Mouse (Mus musculus) ES-Bruce4 (cell line): Measurements from ENCODE around the gene Ahcyl1. TPM values are rescaled to one million over a fixed set of nuclear protein-coding genes. Genes with fewer than 3 reads are reported as not detected.

Experiments used
- H3K27ac ChIP-seq: 2 replicates; pipeline ENCODE4 v1.5.1; 2012; ENCODE audit warnings: low read length, inconsistent platforms; ENCODE audit not compliant: insufficient read depth
- H3K27me3 ChIP-seq: 2 replicates; pipeline ENCODE4 v1.6.1; 2012; ENCODE audit warnings: mild to moderate bottlenecking, low read length, inconsistent platforms; ENCODE audit not compliant: control insufficient read depth, poor library complexity, insufficient read depth, severe bottlenecking
- H3K36me3 ChIP-seq: 2 replicates; pipeline ENCODE4 v1.6.1; 2012; ENCODE audit warnings: inconsistent platforms, mild to moderate bottlenecking, low read length, moderate library complexity; ENCODE audit not compliant: control insufficient read depth, poor library complexity, insufficient read depth, severe bottlenecking
- H3K4me1 ChIP-seq: one replicate; pipeline ENCODE4 v1.8.1; 2011; ENCODE audit warnings: low read length; ENCODE audit not compliant: control insufficient read depth, insufficient read depth
- H3K4me3 ChIP-seq: 2 replicates; pipeline ENCODE4 v1.5.1; 2011; ENCODE audit warnings: low read depth, mild to moderate bottlenecking, low read length
- H3K9ac ChIP-seq: 2 replicates; pipeline ENCODE4 v1.6.1; 2012; ENCODE audit warnings: low read depth, mild to moderate bottlenecking, inconsistent platforms; ENCODE audit not compliant: poor library complexity, severe bottlenecking
- H3K9me3 ChIP-seq: replicated peaks from 2 replicates; pipeline ENCODE4 v1.6.1; 2012; ENCODE audit warnings: mild to moderate bottlenecking, low read length, inconsistent platforms; ENCODE audit not compliant: control insufficient read depth, poor library complexity, insufficient read depth, severe bottlenecking
- CTCF ChIP-seq: IDR thresholded peaks from one replicate; pipeline ENCODE4 v1.8.1; 2011; ENCODE audit warnings: low read depth, low read length
- EP300 ChIP-seq: IDR thresholded peaks from 2 replicates; pipeline ENCODE4 v1.6.1; 2011; ENCODE audit warnings: low read depth, low read length; ENCODE audit not compliant: insufficient read depth
- POLR2A ChIP-seq: IDR thresholded peaks from one replicate; pipeline ENCODE4 v1.8.1; 2011; ENCODE audit warnings: low read length; ENCODE audit not compliant: insufficient read depth
- polyA plus RNA-seq: library from polyadenylated mRNA; stranded (reverse); fragments of >200 nt; gene quantifications from 2 replicates; pipeline ENCODE4 v1.2.4, GENCODE M21; 2011; ENCODE audit warnings: low read depth; ENCODE audit not compliant: missing spikeins, insufficient read depth, insufficient read length

The Ahcyl1 gene
- polyA plus RNA-seq, 1 experiment: 179 TPM

DNA sequence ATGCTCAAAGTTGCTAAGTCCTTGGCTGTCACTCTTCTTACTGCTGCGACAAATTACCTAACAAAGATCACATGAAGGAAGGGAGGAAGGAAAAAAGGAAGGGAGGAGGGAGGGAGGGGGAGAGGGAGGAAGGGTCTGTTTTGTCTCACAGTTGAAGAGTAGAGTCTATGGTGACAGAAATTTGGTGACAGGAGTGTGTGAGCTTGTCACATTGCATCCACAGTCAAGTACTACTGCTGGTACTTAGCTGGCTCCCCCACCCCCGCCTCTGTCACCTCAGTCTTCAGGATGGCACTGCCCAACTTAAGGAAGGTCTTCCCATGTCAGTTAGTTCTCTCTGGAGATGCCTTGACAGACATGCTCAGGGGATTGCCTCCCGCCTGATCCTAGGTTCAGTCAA lies 60.1 kb downstream of the Ahcyl1 start:
- no peaks in the 10 kb centered on the region for H3K4me1 ChIP-seq
- TF ChIP-seq EP300: no peak
- no peak for TF ChIP-seq POLR2A
- TF ChIP-seq CTCF: no peak
- H3K9me3 ChIP-seq: no peaks in the 10 kb centered on the region
- no peaks in the 10 kb centered on the region for H3K36me3 ChIP-seq
- no peak overlapping the region for H3K9ac ChIP-seq
- no peak overlapping the region for H3K27ac ChIP-seq
- H3K4me3 ChIP-seq: no peak overlapping the region
- no peaks in the 10 kb centered on the region for H3K27me3 ChIP-seq

DNA sequence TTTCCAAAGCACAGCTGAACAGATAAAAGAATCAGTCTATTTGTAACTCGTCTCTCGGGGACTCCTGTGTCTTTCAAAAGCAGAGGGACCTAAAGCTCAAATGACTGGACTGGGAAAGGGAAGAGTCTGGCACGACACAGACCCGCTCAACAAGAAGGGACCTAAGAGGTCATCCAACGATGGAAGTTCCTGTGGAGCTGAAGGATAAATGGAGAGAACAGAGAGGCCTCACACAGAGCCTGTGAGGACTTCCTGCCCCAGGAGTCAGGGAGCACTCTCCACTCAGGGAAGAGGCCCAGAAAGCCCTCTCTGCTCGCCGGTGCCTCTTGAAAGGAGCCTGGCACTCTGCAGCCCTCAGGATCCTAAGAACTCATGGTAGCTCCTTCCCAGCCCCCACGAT lies 60.5 kb downstream of the Ahcyl1 start:
- Histone ChIP-seq H3K9ac (no peak overlapping the region), H3K4me1 (no peaks in the 10 kb centered on the region), H3K4me3 (no peak overlapping the region), H3K27ac (no peak overlapping the region), H3K9me3 (no peaks in the 10 kb centered on the region), H3K27me3 (no peaks in the 10 kb centered on the region), H3K36me3 (no peaks in the 10 kb centered on the region)
- TF ChIP-seq POLR2A: no peak
- TF ChIP-seq CTCF: no peak
- no peak for TF ChIP-seq EP300

DNA sequence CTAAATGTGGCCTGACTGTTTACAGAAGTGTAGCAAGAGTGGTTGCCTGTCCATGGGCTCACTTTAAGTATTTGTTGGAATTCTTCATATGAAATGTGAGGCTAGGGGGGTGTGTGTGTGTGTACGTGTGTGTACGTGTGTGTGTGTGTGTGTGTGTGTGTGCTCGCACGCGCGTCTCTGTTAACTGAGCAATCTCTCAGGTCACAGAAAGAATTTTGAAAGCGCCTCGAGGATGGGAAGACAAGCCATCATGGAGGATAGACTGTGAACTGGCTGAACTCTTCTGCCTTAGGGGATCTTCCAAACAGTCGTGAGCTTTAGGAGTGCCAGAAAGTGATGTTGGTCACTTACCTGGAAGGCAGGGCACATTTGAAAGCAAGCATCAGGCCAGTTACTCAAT lies 62.5 kb downstream of the Ahcyl1 start:
- Histone ChIP-seq H3K27ac (no peak overlapping the region), H3K9ac (no peak overlapping the region), H3K4me1 (no peaks in the 10 kb centered on the region), H3K4me3 (no peak overlapping the region), H3K27me3 (no peaks in the 10 kb centered on the region), H3K9me3 (no peaks in the 10 kb centered on the region), H3K36me3 (no peaks in the 10 kb centered on the region)
- TF ChIP-seq EP300 (no peak), CTCF (no peak), POLR2A (no peak)

DNA sequence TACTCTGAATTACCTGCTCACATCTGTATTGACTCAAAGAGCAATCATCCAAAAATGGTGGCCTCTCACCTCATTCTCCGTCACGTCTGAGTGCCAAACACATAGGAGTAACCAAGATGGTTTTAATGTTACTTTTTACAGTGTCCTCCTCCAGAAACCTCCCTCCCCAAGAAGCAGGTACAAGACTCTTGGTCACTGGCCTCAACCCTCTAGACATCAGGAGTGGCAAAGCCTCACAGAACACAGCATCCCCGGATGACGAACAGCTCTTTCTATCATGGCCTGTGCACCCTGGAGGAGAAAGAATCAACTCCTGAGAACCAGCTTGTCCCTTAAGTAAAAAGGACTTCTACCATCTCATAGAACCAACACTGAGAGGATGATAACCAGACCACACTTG lies 63.6 kb downstream of the Ahcyl1 start:
- Histone ChIP-seq H3K9ac (no peak overlapping the region), H3K4me1 (no peaks in the 10 kb centered on the region), H3K27ac (no peak overlapping the region), H3K4me3 (no peak overlapping the region), H3K27me3 (no peaks in the 10 kb centered on the region), H3K9me3 (no peaks in the 10 kb centered on the region), H3K36me3 (no peaks in the 10 kb centered on the region)
- TF ChIP-seq EP300 (no peak), POLR2A (no peak), CTCF (no peak)

DNA sequence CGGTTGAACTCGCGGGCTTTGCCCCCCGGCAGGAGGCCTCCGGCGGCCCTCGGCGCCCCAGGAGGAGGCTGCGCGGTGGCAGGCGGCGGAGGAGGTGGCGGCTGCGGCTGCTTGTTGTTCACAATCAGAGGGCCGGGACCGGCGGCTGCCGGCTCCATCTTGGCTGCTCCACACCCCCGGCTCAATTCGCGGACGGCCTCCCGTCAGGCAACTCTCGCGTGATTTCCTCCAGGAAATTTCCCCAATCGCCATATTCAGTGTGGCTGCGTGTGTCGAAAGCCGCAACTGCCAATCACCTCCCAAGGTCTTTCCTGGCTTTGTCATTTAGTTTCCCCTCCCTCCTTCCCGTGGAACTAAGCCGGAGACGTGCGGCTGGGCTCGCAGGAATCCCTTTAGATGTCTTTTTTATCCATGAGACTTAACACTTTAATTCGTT lies 64.8 kb downstream of the Ahcyl1 start, which contains the start of gene Strip1:
Strip1 (minus strand) TSS at position 172 of the 436 bp plus-strand sequence.
- no peak for TF ChIP-seq CTCF
- no peak for TF ChIP-seq POLR2A
- TF ChIP-seq EP300: no peak
- Histone ChIP-seq H3K27ac (0 out of 2 replicates have a peak within 1 kb of the TSS, but pooled peaks have one; percentile 11), H3K27me3 (no peaks in the 10 kb centered on the region), H3K9ac (peak within 1 kb of the TSS; percentile 96), H3K9me3 (no peaks in the 10 kb centered on the region), H3K4me1 (no peaks in the 10 kb centered on the region), H3K36me3 (peaks cover 4% of the 10 kb centered on the region; the same call in 1 of the 2 replicates), H3K4me3 (peak within 1 kb of the TSS; percentile 73)

DNA sequence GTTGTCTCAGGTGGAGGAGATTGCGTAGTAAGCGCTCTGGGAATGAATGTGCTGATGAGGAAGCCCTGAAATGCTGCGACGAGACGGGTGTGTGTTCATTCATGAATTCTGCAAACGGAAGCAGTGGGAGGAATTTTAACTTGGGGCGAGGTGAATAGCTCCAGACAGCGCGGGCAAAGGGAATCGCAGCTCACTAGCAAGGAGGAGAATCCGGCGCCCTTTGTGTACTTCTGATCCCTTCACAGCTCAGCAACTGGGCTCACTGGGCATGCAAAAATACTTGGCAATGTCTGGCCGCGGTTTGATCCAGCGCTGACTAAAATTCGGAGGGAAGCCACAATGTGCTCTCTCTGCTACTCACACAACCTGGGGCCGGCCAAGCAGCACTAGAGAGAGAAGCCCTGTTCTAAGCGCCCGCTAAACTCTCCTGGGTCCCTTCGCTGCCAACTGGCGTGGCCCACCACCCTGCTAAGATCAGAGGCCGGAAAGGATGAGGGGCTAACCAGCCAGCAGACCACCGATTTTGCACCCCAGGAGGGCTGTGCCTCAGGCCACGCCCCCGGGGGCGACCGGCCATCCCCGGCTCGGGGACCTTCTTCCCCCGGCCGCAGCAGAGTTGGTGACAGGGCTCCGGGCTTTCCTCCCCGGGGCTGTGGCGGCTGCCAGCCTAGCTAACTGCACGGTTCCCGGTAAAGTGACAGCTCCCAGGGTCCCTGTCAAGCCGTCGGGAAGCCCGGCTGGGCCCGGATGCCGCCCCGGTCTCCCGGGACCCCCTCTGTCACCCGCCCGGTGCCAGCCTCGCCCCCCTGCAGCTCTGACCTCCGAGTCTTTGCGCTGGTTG lies 65.5 kb downstream of the Ahcyl1 start, which contains the start of gene Gm10961:
Gm10961 (plus strand) TSS at position 641 of the 841 bp plus-strand sequence.
- H3K4me3 ChIP-seq: peak within 1 kb of the TSS; percentile 73
- no peaks in the 10 kb centered on the region for H3K9me3 ChIP-seq
- 0 out of 2 replicates have a peak within 1 kb of the TSS, but pooled peaks have one; percentile 11 for H3K27ac ChIP-seq
- H3K27me3 ChIP-seq: no peaks in the 10 kb centered on the region
- TF ChIP-seq EP300: no peak
- TF ChIP-seq CTCF: no peak
- no peak for TF ChIP-seq POLR2A
- peaks cover 8% of the 10 kb centered on the region; the same call in 1 of the 2 replicates for H3K36me3 ChIP-seq
- H3K4me1 ChIP-seq: no peaks in the 10 kb centered on the region
- peak within 1 kb of the TSS; percentile 96 for H3K9ac ChIP-seq
